Mouse (Mus musculus) embryo, embryonic 11 days (tissue): ENCODE results near the gene Nsf.

Source experiments
- DNase-seq: peaks from one replicate; pipeline ENCODE4 v3.0.0-alpha.2; 2015

Nsf gene

DNA sequence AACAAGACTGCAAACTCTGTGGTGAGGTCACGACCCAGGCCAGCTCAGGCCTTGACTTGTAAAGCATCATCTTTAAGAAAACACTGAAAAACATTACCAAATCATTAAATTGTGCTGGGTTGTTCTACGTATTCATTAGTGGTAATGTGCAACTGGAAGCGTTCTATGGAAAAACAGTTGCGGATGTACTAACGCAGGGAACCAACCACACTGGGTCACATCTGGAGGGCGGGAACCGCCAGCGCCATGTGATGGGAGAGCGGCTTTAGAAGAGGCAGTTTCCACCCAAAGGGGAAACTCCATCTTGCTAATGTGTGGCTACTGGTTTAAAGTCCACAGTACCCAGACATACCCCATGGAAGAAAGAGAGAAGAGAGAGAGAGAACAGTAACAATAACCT is 123.4 kb downstream of the Nsf start:
- no peak for DNase-seq

DNA sequence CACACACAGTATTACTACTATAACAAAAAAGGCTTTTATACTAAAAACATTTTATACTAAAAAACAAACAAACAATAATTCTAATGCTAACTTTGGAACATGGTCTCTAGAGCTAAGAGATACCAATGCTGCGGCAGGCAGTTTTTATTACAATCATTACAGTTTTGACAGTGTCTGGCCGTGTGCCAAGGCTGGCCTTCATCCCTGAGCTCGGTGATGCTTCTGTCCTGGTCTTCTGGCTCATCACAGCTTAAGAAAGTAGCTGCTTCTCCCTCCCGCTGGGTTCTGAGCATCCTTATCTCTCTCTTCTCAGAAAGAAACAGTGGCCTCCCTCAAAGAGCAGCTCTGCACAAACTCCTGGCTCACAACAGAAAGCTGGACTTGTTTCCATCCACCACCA is 123.9 kb downstream of the Nsf start:
- DNase-seq = no peak

- no peak for DNase-seq
These were observed 125.0 kb downstream of the Nsf start for GRCm38 (mm10) chr11:103828866-103829265.

DNA sequence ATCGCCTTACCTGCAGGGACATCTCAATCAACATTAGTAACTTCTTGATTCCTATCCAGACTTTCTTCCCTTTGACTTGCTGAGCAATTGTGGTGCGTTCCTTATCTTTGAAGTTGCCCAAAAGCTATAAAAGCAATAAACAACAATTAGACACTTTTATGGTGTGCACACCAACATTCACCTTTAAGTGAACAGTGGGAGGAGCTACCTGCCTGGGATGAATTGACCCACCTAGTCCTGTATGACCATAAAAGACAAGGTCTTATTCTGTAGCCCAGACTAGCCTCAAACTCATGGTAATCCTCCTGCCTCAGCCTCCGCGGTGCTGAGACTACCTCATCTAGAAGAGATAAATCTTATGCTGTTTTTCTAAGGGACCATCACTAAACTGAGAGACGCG is 126.7 kb downstream of the Nsf start:
- no peak for DNase-seq

- DNase-seq = no peak
These were observed 137.1 kb downstream of the Nsf start for GRCm38 (mm10) chr11:103816719-103817118.

GRCm38 (mm10) chr11:103815986-103816385 is 137.9 kb downstream of the Nsf start:
- DNase-seq = no peak

- DNase-seq = no peak
These were observed 139.0 kb downstream of the Nsf start for GRCm38 (mm10) chr11:103814808-103815207.

DNA sequence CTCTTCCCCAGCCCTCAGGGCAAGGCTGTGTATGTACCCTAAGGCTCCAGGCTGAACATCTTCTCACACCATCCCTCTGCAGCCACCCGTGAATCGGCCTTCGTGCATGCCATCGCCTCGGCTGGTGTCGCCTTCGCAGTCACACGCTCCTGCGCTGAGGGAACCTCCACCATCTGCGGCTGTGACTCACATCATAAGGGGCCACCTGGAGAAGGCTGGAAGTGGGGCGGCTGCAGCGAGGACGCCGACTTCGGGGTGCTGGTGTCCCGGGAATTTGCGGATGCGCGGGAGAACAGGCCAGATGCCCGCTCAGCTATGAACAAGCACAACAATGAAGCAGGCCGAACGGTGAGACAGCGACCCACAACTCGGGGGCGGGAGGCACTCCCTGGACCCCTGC is 142.6 kb downstream of the Nsf start:
- no peak for DNase-seq

GRCm38 (mm10) chr11:103810631-103811030 is 143.2 kb downstream of the Nsf start:
- no peak for DNase-seq

DNA sequence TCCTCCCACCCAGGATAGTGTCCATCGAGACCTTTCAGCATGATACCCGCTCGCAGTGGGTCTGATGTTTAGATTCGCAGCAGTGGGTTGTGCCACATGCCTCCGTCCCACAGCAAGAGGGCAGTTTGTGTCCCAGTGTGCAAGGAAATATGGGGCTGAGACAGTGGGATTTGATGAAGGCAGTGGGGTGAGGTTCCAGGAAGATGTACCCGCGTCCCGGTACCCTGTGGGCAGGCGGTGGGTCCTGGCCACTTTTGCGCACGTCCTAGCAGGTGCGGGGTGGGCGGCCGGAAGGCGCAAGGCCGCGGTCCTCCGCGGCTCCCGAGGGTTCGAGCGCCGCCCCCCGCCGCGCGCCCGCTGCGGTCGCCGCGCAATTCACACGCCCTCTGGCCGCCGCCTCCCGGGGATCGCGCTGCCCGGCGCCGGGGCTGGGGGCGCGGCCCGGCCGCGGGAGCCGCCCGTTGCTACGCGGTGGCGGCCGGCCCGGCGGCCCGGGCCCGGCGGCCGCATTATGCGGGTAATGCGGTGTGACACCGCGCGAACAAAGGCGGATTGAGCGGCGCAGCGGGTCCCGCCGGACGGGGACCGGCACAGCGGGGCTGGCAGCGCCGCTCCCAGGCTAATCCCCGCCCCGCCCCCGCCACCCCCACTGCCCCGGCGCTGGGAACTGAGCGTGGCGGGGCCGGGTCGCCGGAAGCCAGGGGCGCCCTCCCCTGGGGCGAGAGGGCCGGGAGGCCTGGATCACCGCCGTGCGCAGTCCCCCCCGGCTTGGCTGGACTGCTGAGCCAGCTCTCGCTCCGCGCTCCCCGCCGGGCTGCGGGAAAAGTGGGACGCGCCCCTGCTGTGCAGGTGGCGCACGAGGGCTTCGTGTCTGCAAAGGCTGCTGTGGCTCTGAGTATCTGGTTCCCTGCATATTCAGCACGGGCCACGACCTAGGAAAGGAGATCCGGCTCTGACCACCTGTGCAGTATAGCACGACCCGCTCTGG is 144.0 kb downstream of the Nsf start:
- peak; percentile 70 for DNase-seq

GRCm38 (mm10) chr11:103808771-103809610 is 144.9 kb downstream of the Nsf start:
- DNase-seq = peak; percentile 41

DNA sequence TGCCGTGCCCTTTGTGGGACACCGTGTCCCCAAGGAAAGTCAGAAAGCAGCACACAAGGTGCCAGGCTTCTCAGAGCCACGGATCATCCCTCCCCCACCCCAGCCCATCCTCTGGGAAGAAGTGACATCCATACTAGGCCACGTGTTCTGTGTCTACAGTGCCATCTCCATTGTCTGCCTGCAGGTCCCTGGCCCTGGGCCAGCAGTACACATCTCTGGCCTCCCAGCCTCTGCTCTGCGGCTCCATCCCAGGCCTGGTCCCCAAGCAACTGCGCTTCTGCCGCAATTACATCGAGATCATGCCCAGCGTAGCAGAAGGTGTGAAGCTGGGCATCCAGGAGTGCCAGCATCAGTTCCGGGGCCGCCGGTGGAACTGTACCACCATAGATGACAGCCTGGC is 145.9 kb downstream of the Nsf start:
- no peak for DNase-seq

DNA sequence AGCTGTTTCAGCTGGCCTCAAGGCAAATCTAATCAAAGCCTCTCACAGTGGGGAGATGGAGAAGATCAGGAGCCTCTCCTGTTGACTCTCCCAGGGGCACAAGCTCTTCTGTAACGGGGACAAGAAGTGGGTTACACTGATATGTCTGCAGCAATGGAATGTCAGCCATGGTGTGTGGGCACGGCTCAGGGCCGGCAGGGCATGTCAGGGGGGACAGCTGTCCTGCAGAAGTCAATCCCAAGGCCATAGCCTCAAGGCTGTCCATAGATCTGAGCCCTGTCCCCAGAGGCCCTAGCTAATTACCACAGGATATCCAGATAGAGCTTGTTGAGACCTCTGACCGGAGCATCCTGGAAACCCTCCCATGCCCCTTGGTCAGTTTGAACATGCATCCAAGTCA is 149.1 kb downstream of the Nsf start:
- no peak for DNase-seq

DNA sequence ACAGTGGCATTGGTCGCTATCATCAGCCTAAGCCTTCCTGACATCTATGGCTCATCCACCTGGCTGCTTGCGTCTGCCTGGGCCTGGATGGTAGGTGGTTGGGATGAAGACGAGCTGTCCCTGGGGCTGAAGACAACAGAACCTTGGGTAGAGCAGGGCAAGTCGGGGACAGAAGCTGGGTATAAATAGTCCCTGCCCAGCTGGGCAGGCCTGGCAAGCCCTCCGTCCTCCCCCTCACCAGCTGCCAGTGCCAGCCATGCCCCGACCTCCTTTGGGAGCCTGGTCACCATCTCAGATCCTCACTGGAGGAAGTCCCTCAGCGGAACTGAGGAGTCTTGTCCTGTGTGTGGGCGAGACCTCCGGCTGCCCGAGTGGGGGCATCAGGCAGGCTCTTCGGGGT is 149.7 kb downstream of the Nsf start:
- DNase-seq = no peak

GRCm38 (mm10) chr11:103801128-103801527 is 152.7 kb downstream of the Nsf start:
- DNase-seq = no peak

GRCm38 (mm10) chr11:103789951-103790350 is 163.9 kb downstream of the Nsf start:
- no peak for DNase-seq

DNA sequence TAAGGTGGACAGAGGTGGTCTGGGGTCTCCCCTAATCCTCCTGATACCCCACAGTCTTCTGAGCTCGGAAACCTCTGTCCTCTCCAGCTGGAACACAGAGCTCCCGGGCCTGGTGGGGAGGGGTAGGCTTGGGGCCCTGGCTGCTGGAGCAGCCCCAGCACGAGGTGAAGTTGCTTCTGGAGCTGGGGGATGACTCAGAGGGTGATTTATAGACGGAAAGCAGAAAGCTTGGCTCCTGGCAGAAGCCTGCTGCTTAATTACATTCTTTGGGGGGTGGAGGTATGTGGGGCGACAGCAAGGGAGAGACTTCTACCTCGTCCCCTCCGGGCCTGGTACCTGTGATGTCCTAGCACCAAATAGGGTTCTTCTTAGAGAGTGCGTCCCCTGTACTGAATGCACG is 173.7 kb downstream of the Nsf start:
- DNase-seq = no peak

GRCm38 (mm10) chr11:103774228-103774530 is 179.7 kb downstream of the Nsf start:
- peak; percentile 46 for DNase-seq

DNA sequence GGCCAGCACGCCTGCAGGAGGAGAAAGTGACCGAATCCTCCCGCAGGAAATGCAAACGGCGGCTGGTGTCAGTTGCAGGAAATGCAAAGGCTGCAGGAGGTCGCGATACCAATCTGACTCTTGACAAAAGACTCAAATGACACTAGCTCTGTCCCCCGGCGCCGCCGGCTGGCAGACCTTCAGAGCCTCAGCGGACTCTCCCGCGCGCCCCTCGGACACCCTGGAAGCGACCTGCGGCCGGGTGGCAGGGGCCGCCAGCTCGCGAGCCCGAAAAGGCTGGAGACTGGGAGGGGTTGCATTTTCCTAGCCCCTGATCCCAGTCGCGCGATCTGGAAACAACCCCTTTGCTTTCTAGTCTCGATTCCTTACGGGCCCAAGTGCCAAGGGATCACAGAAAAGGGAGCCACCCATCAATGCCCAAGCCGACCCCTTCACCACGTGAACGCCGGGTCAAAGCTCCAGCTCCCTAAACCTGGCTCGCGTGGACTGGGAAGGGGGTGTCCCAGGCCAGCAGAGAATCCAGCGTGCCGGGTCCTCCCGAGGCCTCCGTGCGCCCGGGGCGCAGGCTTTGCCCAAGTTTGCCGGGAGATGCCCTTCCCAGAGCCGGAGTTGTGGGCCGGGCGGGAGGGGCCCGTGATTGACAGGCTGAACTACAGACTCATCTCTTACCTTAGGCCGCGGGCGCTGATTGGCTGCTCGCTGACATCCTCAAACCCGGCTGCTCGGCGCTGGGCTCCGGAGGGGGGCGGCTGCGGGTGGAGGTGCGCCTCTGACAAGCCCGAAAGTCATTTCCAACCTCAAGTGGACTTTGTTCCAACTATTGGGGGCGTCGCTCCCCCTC is 180.2 kb downstream of the Nsf start, which contains the start of gene Wnt3:
Wnt3 (plus strand) TSS at position 764 of the 841 bp plus-strand sequence.
- DNase-seq = peak; percentile 70

DNA sequence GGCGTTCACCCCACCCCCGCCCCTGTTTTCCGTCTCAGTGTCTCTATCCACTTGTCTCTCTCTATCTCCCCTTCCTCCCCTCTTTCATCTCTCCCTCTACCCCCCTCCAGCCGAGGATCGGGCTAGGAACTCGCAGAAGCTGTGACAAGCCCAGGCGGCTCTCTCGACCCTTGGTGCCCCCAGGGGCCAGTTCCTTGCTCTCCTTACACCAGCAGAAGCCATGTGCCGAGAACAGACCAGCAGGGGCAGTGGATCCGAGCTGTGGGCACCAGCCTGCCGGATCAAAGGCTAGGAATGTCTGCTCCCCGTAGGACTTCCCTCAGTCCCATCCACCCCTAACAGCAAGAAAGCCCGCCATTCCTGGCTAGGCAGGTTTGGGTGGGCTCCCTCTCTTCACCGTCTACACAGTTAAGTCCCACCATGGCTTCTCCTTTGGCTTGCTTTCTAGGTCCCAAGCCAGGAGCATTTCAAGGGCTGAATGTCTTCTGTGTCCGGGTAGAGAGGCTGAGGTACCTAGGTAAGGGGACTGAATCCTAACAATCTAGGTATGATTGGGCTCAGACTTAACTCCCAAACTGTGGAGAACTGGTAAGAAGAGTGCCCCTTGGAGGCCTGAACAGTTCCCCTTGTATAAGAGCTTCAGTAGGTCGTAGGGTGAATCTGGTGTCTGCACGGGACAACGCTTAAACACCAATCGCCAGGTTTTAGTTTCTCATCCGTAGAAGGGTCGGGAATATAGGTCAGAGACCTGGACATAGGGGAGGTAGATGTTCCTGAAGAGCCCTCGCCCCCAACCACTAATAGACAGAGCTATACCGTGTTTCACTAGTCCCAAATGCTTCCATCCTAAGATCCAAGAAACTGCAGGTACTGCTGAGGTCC is 181.1 kb downstream of the Nsf start:
- DNase-seq = peak; percentile 53
